Mouse (Mus musculus) fibroblast of lung, adult 2 months (primary cell): ENCODE measurements around the gene Cbfa2t3.

Source experiments
- DNase-seq: peaks from one replicate; pipeline ENCODE4 v3.0.0-alpha.2; 2011; ENCODE audit warnings: low read depth

Cbfa2t3 gene

DNA sequence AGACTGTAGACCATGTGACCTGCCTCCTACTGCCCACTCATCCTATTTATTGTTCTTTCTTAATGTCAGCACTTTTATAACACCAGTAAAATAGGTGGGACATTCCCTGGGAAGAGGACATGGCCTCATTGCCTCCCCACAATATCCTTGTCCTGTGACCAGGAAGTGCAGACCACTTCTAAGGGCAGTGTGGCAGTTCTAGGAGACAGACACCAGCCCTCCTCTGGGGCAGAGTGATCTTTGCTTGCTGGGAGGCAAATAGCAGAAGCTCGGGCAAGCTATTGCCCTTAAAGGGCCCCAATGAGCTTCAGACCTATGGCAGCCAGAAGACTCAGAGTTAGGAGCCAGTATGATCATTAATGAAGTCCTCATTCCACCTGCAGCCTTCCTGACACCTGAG is 94.3 kb downstream of the Cbfa2t3 start:
- DNase-seq = no peak

GRCm38 (mm10) chr8:122600666-122601065 is 98.2 kb downstream of the Cbfa2t3 start:
- DNase-seq = no peak

DNA sequence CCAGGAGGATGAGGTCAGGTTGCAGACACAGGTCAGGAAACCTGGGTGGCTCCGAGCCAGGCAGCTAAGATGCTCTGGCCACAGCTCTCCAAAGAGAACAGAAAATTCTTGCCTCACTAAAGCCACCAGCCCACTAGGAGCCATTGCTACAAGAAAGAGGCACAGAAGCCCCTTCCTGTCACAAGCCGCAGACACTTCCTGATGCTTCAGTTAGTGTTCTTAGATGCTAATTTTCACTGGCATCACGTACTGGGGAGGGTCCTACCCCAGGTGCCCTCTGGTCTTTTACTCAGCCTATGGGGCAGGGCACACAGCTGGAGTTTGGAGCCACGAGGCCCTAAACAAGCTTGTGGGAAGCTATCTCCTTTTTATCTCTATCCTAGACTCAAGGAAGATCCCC is 102.9 kb downstream of the Cbfa2t3 start:
- no peak for DNase-seq

- no peak for DNase-seq
These were observed 105.0 kb downstream of the Cbfa2t3 start for GRCm38 (mm10) chr8:122593783-122594507.

- no peak for DNase-seq
These were observed 105.7 kb downstream of the Cbfa2t3 start for GRCm38 (mm10) chr8:122593240-122593639.

- DNase-seq = no peak
These were observed 112.2 kb downstream of the Cbfa2t3 start for GRCm38 (mm10) chr8:122586749-122587148.

DNA sequence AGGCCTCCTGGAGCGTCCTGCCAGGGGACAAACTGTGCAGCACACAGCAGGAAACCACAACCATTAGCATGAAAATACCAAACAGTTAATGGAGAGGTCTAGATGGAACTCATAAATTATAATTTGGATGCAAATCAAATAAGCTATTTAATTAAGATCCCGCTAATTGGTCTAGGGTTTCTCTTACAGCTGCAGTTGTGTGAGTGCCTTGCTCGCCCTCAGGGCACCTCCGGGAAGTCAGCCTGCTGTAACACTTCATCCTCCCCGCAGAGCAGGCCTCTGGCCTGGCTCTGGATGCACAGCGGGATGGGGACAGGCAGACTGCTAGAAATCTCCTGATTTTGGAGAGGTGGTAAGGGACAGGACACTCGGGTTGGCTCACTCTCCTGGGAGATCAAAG is 112.7 kb downstream of the Cbfa2t3 start:
- DNase-seq = no peak

DNA sequence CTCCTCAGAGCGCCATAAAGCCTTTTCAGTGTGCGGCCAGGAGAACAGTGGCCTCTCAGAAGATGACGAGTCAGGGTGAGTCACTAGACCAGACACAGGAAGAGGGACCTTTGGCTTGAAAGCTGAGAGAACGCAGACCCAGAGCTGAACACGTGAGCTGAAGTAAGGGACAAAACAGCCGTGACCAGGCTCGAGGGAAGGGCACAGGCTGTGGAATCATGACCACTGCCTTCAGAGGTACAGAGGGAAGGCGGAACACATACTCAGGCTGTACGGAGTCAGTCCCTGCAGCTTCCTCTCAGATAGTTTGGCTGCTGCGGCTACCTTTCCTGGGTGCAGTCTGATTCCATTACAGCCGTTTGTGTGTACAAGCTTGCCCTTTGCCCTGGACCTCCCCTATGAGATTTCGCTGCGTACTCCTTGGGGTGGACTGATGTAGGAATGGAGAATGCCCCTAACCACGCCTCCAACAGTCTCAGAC is 113.5 kb downstream of the Cbfa2t3 start:
- DNase-seq = peak; percentile 33

DNA sequence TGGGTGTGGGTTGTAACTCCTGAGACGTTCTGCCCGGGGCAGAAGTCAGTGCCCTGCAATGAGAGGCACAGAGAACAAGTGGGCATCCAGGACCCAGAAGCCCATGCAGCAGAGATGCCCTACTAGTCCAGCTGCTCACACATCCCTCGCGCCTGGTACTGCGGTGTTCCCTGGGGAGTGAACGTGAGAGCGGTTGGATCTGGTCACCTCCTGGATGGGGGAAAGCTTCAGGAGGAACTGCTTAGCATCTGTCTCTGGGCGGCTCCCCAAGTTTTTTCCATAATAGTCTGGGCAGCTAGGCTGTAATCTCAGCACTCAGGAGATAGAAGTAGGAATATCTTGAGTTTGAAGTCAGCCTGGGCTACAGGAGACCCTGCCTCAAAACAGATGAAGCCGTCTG is 113.9 kb downstream of the Cbfa2t3 start:
- no peak for DNase-seq

- no peak for DNase-seq
These were observed 118.0 kb downstream of the Cbfa2t3 start for GRCm38 (mm10) chr8:122580926-122581325.

- DNase-seq = no peak
These were observed 119.7 kb downstream of the Cbfa2t3 start for GRCm38 (mm10) chr8:122579196-122579595.

- no peak for DNase-seq
These were observed 121.8 kb downstream of the Cbfa2t3 start for GRCm38 (mm10) chr8:122577116-122577515.

GRCm38 (mm10) chr8:122576648-122577022 is 122.3 kb downstream of the Cbfa2t3 start, which contains the start of gene Aprt:
Gene Aprt, minus strand, starts transcription at chr8:122576909.
- DNase-seq = peak; percentile 82

DNA sequence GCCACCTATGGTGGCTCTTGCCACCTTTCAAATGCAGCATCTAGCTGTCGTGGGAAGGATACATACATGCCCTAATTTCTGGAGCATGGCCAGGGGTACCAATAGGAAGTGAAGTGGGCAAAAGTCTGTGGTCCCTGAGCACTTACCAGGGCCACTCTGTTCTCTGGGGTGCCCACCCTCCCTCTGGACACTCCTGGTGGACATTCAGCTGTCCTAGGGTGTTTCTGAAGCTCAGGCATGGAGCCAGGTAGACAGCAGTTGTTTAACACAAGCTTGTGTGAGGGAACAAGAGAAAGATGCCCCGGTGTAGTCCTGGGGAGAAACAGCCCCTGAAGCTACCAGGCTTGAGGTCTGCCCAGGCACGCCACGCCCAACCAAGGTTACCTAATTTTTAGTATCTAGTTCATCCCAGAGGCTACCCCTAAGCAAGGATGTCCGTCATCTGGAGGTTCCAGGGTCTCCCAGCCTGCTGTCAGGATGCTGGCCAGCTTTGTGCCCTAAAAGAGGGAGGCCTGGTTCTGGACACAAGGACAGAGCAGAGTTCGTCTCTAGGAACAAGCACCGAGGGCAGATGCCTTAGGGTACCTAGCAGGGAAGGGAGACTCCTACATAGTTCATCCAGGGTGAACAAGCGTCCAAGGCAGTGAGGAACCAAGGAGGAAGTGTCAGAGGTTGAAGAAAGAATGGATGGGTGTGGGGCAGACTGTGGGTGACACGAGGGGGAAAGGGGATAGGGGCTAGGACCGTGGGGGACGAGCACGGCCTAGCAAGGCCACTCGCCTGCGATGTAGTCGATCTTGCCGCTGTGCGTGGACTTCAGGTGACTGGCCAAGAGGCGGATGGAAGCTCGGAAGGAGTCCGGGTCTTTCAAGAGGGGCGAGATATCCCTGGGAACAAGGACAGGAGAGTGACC is 122.9 kb downstream of the Cbfa2t3 start:
- no peak for DNase-seq

DNA sequence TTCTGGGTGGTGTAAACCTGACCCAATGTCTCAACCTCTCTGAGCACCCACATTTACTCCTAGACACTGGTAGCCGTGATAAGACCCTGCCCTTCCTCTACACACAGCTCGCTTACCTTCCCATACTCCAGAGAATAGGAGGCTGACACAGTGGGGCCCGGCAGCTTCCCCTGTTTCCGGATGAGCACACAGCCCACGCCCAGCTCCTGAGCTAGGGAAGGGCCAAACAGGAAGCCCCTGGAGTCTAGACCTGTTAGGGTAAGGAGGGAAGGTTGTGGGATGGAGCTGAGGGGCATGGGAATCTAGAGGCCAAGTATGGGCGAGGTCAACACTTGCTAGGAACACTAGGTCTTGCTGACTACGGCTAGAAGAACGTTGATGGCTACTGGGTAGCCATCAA is 123.6 kb downstream of the Cbfa2t3 start:
- DNase-seq = no peak
